Mouse (Mus musculus): Measurements from ENCODE around the gene Bhmt2.

- no peak for TF ChIP-seq CTCF (IDR thresholded peaks at IDR 0.05; ENCODE audit: control insufficient read depth, insufficient read depth, insufficient read length)
- no peak for TF ChIP-seq FOSL1 (IDR thresholded peaks at IDR 0.05; ENCODE audit: insufficient read depth, low read length, poor library complexity, severe bottlenecking)
- no peak for TF ChIP-seq MAX (IDR thresholded peaks at IDR 0.05)
These were observed 9.2 kb upstream of the Bhmt2 start for GRCm38 (mm10) chr13:93683336-93683735.
